Mouse (Mus musculus) lung, embryonic 15.5 days (tissue): Measurements from ENCODE around the gene Sgk1. TPM values are rescaled to one million over a fixed set of nuclear protein-coding genes. Genes with fewer than 3 reads are reported as not detected.
A peak's percentile ranks its signal among the peaks of the same experiment; 100 is the strongest.

Experiments
- ATAC-seq: fragments of 200-750 bp; cut with Nextera tagmentation; 2 replicates; pipeline ENCODE4 v1.8.0; 2017; ENCODE audit warnings: moderate number of reproducible peaks, borderline replicate concordance; ENCODE audit not compliant: low FRiP score, low TSS enrichment; ENCODE audit errors: extremely low read depth
- H3K27ac ChIP-seq: fragments of 300-500 bp; sonication (generic); 2 replicates; pipeline ENCODE4 v1.5.1; 2015; ENCODE audit warnings: moderate library complexity, mild to moderate bottlenecking, inconsistent platforms
- H3K27me3 ChIP-seq: fragments of 300-500 bp; sonication (generic); 2 replicates; pipeline ENCODE4 v1.6.1; 2015; ENCODE audit warnings: inconsistent platforms
- H3K36me3 ChIP-seq: fragments of 300-500 bp; sonication (generic); 2 replicates; pipeline ENCODE4 v1.6.1; 2015; ENCODE audit warnings: inconsistent platforms
- H3K4me1 ChIP-seq: fragments of 300-500 bp; sonication (generic); 2 replicates; pipeline ENCODE4 v1.6.1; 2015; ENCODE audit warnings: inconsistent platforms
- H3K4me2 ChIP-seq: fragments of 300-500 bp; sonication (generic); 2 replicates; pipeline ENCODE4 v1.6.1; 2015; ENCODE audit warnings: inconsistent platforms, mild to moderate bottlenecking, moderate library complexity
- H3K4me3 ChIP-seq: fragments of 300-500 bp; sonication (generic); 2 replicates; pipeline ENCODE4 v1.5.1; 2015; ENCODE audit warnings: mild to moderate bottlenecking, inconsistent platforms
- H3K9ac ChIP-seq: fragments of 300-500 bp; sonication (generic); 2 replicates; pipeline ENCODE4 v1.6.1; 2015; ENCODE audit warnings: inconsistent platforms
- H3K9me3 ChIP-seq: fragments of 300-500 bp; sonication (generic); 2 replicates; pipeline ENCODE4 v1.6.1; 2016; ENCODE audit warnings: inconsistent platforms
- WGBS: fragments of 180-500 bp; shearing (Covaris S2); methylation state at CpG from one replicate; pipeline ENCODE4 v1.1.7; 2015; 5-methylcytosine and 5-hydroxymethylcytosine counted together
- polyA plus RNA-seq: library from polyadenylated mRNA; unstranded; fragments of >200 nt; fragmentation: Nextera tagmentation; extraction: Ambion mirVana; gene quantifications from 2 replicates; pipeline ENCODE4 v1.2.1, GENCODE M21; 2015

Sgk1 gene
- polyA plus RNA-seq, 1 experiment from 2014 or later, result 47.1 TPM

DNA sequence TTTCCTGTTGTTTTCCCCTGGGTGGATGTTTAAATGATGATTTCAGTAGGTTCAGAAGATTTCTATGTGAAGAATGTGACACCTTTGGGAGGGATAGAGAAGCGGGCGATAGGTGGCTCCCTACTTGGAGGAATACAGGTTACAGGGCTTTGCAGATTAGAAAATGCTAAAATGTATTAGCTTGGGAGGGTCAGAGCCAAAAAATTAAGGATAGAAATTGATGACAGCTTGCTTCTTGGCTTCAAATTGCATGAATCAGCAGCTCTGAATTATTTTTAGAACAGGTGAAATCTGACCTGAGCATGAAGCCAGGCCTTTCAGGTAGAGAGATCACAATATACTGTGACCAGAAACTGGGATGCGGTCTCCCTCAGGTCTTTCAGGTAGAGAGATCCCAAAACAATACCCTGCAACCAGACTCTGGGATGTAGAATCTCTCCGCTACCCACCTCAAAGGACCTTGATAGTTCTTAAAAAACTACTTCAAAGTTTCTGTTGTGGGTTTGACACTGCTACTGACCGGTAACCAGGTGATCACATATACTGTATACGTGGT lies 61.2 kb downstream of the Sgk1 start:
- H3K4me2 ChIP-seq, result no peak overlapping the region
- H3K4me1 ChIP-seq, result 0 out of 2 replicates have a peak, but pooled peaks cover 1% of the 10 kb centered on the region
- H3K9me3 ChIP-seq, result no peaks in the 10 kb centered on the region
- 85% methylated on average over 6 of the region's 6 CpGs for WGBS
- no peak overlapping the region for H3K4me3 ChIP-seq
- H3K9ac ChIP-seq, result no peak overlapping the region
- no peaks in the 10 kb centered on the region for H3K36me3 ChIP-seq
- no peaks in the 10 kb centered on the region for H3K27me3 ChIP-seq
- H3K27ac ChIP-seq, result no peak overlapping the region
- no peak for ATAC-seq

DNA sequence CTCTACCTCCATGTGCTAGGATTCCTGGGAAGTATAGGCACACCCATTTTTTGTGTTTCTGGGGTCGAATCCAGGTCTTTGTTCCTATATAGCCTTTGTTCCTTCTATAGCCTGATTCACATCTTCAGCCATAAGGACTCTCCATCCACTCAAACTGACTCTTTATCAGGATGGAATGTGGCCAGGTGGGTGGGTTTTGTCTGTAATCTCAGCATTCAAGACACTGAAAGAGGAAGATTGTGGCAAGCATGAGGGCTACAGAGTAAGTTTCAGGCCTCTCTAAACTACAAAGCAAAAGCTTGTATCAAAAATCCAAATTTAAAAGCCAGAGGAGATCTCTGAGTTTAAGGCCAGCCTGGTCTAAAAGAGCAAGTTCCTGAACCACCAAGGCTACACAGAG lies 63.2 kb downstream of the Sgk1 start:
- Histone ChIP-seq H3K4me2 (no peak overlapping the region), H3K27me3 (no peaks in the 10 kb centered on the region), H3K4me3 (no peak overlapping the region), H3K4me1 (no peaks in the 10 kb centered on the region), H3K9me3 (no peaks in the 10 kb centered on the region), H3K9ac (no peak overlapping the region), H3K36me3 (no peaks in the 10 kb centered on the region), H3K27ac (no peak overlapping the region)
- ATAC-seq, result no peak
- 60% methylated on average over 1 of the region's 1 CpGs for WGBS

DNA sequence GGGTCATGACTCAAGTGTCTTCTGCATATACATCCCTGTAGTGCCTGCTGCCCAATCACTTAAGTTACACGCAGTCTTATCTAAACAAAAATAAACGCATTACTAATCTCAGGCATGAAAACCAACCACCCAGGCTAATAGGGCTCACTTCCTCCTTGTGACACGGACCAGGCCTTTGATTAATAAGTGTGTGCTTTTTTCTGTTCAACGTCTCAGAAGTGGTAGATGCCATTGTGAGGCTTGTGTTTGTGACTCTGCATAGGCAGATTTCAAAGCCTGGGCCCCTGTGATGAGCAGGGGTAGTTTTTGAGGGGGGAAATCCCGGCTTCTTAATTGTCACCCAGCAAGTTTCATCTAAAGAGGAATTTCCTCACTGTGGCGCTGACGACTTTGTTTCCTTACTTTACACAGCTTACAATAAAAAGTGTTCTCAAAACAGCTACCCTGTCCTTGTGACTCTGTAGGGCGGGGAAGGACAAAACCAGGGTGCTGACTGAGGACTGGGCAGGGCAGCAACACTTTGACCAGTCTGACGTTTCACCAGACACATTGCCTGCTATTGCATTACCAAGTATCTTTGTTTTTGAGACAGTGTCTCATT lies 64.9 kb downstream of the Sgk1 start:
- Histone ChIP-seq H3K9ac (no peak overlapping the region), H3K4me1 (no peaks in the 10 kb centered on the region), H3K27me3 (no peaks in the 10 kb centered on the region), H3K4me2 (no peak overlapping the region), H3K27ac (0 out of 2 replicates have a peak overlapping the region, but pooled peaks have one; percentile 3), H3K9me3 (no peaks in the 10 kb centered on the region), H3K36me3 (no peaks in the 10 kb centered on the region), H3K4me3 (no peak overlapping the region)
- no peak for ATAC-seq
- WGBS, result 36% methylated on average over 9 of the region's 9 CpGs

DNA sequence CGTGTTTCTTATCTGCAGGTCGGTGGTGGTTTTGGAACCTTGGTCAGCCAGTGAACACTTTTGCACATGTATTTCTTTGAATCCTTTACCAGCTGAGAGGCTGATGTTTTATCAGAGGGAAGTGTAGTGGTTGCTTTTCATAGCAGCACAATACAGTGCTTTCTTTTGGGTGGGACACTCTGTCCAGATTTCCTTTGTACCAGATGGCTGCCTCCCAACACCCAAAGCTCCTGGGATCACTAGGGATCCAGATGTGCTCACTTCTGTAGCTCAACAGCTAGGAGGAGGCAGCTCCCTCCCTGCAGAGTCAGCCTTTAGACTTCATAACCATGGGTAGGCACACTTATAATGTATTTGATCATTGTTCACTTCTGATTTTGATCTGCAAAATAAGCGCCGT lies 70.5 kb downstream of the Sgk1 start:
- Histone ChIP-seq H3K4me3 (no peak overlapping the region), H3K36me3 (no peaks in the 10 kb centered on the region), H3K27ac (no peak overlapping the region), H3K9me3 (no peaks in the 10 kb centered on the region), H3K4me2 (no peak overlapping the region), H3K27me3 (no peaks in the 10 kb centered on the region), H3K9ac (no peak overlapping the region), H3K4me1 (no peaks in the 10 kb centered on the region)
- WGBS, result 72% methylated on average over 4 of the region's 4 CpGs
- ATAC-seq, result no peak

DNA sequence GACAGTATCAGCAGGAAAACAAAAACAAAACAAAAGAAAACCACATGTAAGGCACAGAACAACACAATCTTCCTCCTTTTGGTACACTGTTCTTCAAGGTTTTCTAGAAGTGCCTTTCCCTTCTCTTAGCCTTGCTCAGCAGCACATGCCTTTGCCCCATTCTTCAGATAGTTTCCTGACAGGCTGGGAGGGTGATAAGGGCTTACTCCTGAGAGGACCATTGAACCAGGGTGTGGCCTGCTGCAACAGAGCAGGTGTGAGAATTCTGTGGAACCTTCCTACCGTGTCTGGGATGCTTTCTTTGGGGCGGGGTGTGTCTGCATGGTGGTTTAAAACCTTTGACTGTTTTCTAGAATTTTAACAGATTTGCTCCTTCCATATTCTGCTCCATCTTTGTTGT lies 79.1 kb downstream of the Sgk1 start:
- Histone ChIP-seq H3K4me3 (no peak overlapping the region), H3K27me3 (no peaks in the 10 kb centered on the region), H3K9ac (no peak overlapping the region), H3K27ac (no peak overlapping the region), H3K36me3 (no peaks in the 10 kb centered on the region), H3K4me2 (no peak overlapping the region), H3K9me3 (no peaks in the 10 kb centered on the region), H3K4me1 (0 out of 2 replicates have a peak, but pooled peaks cover 4% of the 10 kb centered on the region)
- no peak for ATAC-seq
- WGBS, result 59% methylated on average over 2 of the region's 2 CpGs

DNA sequence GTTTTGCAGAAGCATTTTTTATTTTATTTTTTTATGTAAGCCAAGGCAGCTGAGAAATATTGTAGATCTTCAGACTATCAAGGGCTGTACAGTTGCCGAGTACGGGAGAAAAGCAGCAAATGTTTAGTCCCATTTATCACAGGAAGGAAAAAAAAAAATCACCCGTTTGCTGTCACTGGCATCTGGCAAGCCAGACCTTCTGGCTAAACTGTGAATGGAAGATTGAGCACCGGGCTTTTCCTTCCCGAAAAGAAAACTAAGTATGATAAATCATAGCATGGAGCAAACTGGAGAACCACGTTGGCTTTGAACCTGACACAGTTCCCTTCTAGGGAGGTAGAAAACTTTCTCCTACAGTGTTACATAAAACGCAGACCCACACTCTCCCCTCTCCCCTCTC lies 81.0 kb downstream of the Sgk1 start:
- Histone ChIP-seq H3K27ac (no peak overlapping the region), H3K9me3 (no peaks in the 10 kb centered on the region), H3K27me3 (no peaks in the 10 kb centered on the region), H3K4me2 (no peak overlapping the region), H3K36me3 (no peaks in the 10 kb centered on the region), H3K4me1 (0 out of 2 replicates have a peak, but pooled peaks cover 4% of the 10 kb centered on the region), H3K9ac (no peak overlapping the region), H3K4me3 (no peak overlapping the region)
- ATAC-seq, result no peak
- 34% methylated on average over 7 of the region's 7 CpGs for WGBS

DNA sequence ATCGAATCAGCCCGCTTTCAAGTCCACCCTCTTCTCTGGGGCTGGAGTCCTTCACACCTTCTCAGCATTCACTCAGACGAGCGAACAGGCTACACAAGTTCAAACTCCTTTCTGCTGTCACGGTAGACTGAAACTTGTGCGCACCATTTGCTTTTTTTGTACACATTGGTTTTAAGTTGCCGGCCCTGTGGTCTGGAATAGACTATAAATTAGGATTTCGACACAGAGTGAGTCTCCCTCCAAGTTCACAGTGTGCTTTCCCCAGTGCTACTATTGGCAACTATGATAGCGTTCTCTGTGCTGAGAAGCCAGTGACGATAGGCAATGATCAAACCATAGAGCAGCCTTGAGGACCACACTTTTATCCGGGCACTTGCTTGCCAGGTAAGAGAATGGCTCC lies 91.7 kb downstream of the Sgk1 start:
- H3K27ac ChIP-seq, result no peak overlapping the region
- no peaks in the 10 kb centered on the region for H3K4me1 ChIP-seq
- H3K36me3 ChIP-seq, result no peaks in the 10 kb centered on the region
- H3K4me3 ChIP-seq, result no peak overlapping the region
- no peak for ATAC-seq
- 73% methylated on average over 11 of the region's 11 CpGs for WGBS
- H3K4me2 ChIP-seq, result no peak overlapping the region
- no peaks in the 10 kb centered on the region for H3K27me3 ChIP-seq
- no peaks in the 10 kb centered on the region for H3K9me3 ChIP-seq
- H3K9ac ChIP-seq, result no peak overlapping the region

DNA sequence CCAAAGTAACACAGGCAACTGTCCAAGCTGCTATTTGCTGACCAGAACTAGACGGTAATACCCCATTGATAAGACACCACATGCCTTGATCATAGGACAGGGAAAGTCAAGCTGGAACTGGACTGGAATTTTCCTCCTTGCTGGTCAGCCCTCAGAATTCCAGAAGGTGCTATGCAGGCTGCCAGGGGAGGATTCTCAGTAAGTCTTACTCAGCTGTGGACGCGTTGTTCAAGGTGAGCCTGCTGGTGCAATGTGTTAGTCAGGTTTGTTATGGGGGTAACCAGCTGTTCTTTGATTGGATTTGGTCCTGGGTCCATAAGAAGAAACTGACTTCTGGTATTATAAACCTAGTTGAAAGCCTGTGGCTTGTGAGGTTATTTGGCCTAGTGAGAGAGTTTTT lies 92.8 kb downstream of the Sgk1 start:
- no peak overlapping the region for H3K27ac ChIP-seq
- H3K4me2 ChIP-seq, result no peak overlapping the region
- 68% methylated on average over 3 of the region's 3 CpGs for WGBS
- no peaks in the 10 kb centered on the region for H3K36me3 ChIP-seq
- no peak overlapping the region for H3K9ac ChIP-seq
- ATAC-seq, result no peak
- H3K4me1 ChIP-seq, result no peaks in the 10 kb centered on the region
- H3K4me3 ChIP-seq, result no peak overlapping the region
- no peaks in the 10 kb centered on the region for H3K27me3 ChIP-seq
- H3K9me3 ChIP-seq, result no peaks in the 10 kb centered on the region

DNA sequence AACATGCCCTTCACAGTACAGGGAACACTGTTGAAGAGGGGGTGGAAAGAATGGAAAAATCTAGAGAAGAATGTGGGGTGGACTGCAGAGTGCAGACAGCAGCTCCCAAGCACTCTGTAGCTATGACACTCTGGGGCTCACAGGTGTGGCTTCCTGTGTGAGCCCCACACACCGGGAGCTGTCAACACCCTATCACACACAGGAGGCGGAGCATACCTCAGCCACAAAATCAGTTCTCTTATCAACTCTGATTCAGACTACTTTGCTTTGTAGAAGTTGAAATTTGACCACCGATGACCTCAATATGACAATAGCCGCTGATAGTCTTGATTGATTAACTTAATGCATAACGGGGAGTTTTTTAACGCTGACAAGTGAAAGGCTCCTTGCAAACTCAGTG lies 93.4 kb downstream of the Sgk1 start:
- Histone ChIP-seq H3K27ac (no peak overlapping the region), H3K4me1 (no peaks in the 10 kb centered on the region), H3K9ac (no peak overlapping the region), H3K4me2 (no peak overlapping the region), H3K27me3 (no peaks in the 10 kb centered on the region), H3K36me3 (no peaks in the 10 kb centered on the region), H3K4me3 (no peak overlapping the region), H3K9me3 (no peaks in the 10 kb centered on the region)
- ATAC-seq, result no peak
- 34% methylated on average over 6 of the region's 6 CpGs for WGBS

DNA sequence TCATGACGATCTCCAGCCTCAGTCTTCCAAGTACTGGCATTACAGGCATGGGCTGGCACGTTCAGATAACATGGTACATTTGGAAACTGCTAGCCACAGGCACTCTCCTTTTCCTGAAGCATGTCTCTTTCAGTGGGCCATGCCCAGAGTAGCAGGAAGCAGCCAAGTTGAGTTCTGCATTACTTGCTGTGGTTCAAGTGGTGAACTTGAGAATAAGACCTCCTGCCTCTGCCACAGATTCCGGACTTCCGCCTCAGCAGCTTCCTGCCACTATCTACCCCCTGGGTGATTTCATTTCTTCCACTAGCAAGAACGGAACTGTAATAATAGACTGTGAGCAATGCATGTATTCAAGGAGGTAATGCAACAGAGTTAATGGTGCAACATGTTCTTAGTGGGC lies 94.3 kb downstream of the Sgk1 start:
- H3K4me3 ChIP-seq, result no peak overlapping the region
- H3K36me3 ChIP-seq, result no peaks in the 10 kb centered on the region
- no peak overlapping the region for H3K4me2 ChIP-seq
- H3K27ac ChIP-seq, result no peak overlapping the region
- no peak overlapping the region for H3K9ac ChIP-seq
- H3K4me1 ChIP-seq, result no peaks in the 10 kb centered on the region
- ATAC-seq, result no peak
- H3K27me3 ChIP-seq, result no peaks in the 10 kb centered on the region
- H3K9me3 ChIP-seq, result no peaks in the 10 kb centered on the region
- WGBS, result 74% methylated on average over 5 of the region's 5 CpGs

DNA sequence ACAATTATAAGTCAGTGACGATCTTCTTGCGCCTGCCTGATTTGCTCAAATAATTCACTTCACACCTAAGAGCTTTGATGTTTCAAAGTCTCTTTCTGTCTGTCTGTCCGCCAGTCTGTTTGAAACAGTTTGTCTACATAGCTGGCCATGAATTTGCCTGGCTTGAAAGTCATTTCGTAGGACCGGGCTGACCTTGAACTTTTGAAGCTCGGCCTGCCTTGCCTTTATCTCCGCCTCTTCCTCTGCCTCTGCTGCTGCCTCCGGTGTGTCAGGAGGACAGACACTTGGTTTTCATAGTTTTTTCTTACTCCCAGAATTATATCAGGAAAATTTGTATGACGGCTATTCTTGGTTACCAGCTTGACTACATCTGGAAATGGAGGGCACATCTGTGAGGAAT lies 96.4 kb downstream of the Sgk1 start:
- Histone ChIP-seq H3K9me3 (no peaks in the 10 kb centered on the region), H3K27ac (no peak overlapping the region), H3K4me3 (no peak overlapping the region), H3K27me3 (no peaks in the 10 kb centered on the region), H3K36me3 (no peaks in the 10 kb centered on the region), H3K4me2 (no peak overlapping the region), H3K4me1 (no peaks in the 10 kb centered on the region), H3K9ac (no peak overlapping the region)
- 72% methylated on average over 9 of the region's 9 CpGs for WGBS
- ATAC-seq, result no peak

DNA sequence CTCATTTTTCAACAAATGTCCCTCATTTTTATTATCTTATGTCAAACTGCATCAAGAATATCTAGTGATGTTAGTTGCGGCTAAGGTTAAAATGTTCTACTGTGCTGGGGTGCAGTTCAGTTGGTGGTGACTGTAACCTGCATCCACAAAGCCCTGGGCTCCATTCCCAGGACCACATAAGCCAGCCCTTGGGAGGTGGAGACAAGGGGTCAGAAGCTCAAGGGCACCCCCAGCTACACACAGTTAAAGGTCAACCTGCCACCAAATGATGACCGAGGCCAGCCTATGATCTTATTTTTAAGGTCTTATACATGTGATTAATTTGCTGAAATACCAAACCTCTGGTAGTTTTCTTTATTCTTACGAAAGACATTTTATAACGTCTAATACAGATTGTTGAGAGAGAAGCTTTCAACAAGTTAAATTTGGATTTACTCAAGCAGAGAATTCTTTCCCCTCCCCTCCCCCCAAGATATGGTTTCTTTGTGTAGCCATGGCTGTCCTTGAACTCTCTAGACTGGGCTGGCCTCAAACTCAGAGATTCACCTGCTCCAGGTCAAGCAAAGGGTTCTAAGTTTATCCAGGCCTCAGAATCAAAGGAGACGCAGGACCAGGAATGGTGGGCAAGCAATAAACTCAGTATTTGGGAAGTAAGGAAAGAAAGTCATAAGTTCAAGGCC lies 97.4 kb downstream of the Sgk1 start:
- Histone ChIP-seq H3K9me3 (no peaks in the 10 kb centered on the region), H3K4me1 (no peaks in the 10 kb centered on the region), H3K4me3 (no peak overlapping the region), H3K36me3 (no peaks in the 10 kb centered on the region), H3K27me3 (no peaks in the 10 kb centered on the region), H3K4me2 (no peak overlapping the region), H3K27ac (no peak overlapping the region), H3K9ac (no peak overlapping the region)
- no peak for ATAC-seq
- WGBS, result 89% methylated on average over 5 of the region's 5 CpGs
